Mouse (Mus musculus): ENCODE measurements around the gene Cox8b. TPM values are rescaled to one million over a fixed set of nuclear protein-coding genes. Genes with fewer than 3 reads are reported as not detected.

Cox8b gene
- polyA plus RNA-seq, 1 experiment = not detected

DNA sequence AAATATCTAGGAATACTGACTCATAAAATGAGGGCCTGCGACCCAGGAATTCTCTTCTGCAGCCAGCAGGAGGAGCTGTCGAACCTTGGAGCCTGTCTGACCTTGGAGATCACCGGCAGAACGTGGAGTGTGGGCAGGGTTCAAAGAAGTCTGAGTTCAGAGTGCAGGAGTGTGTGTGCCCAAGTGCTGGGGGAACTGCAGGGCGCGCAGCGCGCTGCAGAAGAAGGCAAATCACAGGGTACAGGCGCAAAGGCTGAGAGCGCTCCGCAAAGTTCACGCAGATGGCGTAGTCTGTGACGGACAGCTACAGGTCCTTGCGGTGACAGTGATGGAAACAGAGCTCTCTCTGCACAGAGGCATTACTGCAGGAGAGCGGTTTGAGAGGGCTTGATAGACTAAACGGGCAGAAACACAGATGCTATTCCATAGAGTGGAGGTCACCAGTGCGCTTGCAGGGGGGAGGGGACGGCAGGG lies 8.4 kb upstream of the Cox8b start:
- WGBS = 3% methylated on average over 19 of the region's 19 CpGs
- peak overlapping the region; percentile 0 for H3K4me3 ChIP-seq (replicated peaks; ENCODE audit: control insufficient read depth, low read depth, low read length)
- TF ChIP-seq POLR2A (IDR thresholded peaks at IDR 0.05; ENCODE audit: borderline replicate concordance, control insufficient read depth, low read depth, low read length) (no peak), CTCF (IDR thresholded peaks at IDR 0.05; ENCODE audit: control insufficient read depth, insufficient read depth, low read length) (peak; percentile 89)
- H3K27ac ChIP-seq (ENCODE audit: control insufficient read depth, insufficient read depth, low read depth, low read length, poor library complexity) = no peak overlapping the region
- H3K4me1 ChIP-seq (ENCODE audit: control insufficient read depth, insufficient read depth, low read length) = no peaks in the 10 kb centered on the region

DNA sequence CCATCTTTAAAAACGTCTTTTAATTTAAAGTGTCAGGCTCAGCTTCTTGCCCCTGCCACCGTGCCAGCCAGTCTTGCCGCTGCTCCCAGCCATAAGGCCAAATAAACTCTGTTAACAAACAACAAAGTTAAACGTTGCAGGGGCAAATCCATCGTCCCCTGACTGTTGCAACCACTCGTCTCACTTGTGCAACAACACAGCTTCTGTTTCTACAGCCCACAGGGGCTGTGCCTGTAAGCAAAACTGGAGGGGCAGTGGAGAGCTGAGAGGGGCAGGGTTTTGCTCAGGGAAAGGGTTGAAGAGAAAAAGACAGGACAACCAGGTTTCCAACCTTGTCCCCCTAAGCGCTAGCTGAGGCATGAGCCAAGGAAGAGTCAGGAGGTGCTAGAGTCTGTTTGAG lies 7.9 kb upstream of the Cox8b start:
- no peak for TF ChIP-seq CTCF (IDR thresholded peaks at IDR 0.05; ENCODE audit: control insufficient read depth, insufficient read depth, low read length)
- no peak for TF ChIP-seq POLR2A (IDR thresholded peaks at IDR 0.05; ENCODE audit: borderline replicate concordance, control insufficient read depth, low read depth, low read length)
- no peaks in the 10 kb centered on the region for H3K4me1 ChIP-seq (ENCODE audit: control insufficient read depth, insufficient read depth, low read length)
- H3K27ac ChIP-seq (ENCODE audit: control insufficient read depth, insufficient read depth, low read depth, low read length, poor library complexity) = no peak overlapping the region
- no peak overlapping the region for H3K4me3 ChIP-seq (replicated peaks; ENCODE audit: control insufficient read depth, low read depth, low read length)
- WGBS = 44% methylated on average over 7 of the region's 7 CpGs

DNA sequence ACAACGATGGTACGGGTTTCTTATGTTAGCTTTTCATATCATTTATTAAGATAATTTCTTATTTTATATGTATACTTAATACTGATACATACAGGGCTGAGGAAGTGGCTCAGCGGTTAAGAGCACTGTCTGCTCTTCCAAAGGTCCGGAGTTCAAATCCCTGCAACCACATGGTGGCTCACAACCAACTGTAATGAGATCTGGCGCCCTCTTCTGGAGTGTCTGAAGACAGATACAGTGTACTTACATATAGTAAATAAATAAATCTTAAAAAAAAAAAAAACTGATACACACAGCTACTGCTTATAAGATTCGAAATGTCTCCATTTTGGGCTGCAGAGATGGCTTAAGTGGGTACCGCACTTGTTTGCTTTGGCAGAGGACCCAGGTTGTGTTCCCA lies 7.5 kb upstream of the Cox8b start:
- Histone ChIP-seq H3K27ac (ENCODE audit: control insufficient read depth, insufficient read depth, low read depth, low read length, poor library complexity) (no peak overlapping the region), H3K4me1 (ENCODE audit: control insufficient read depth, insufficient read depth, low read length) (no peaks in the 10 kb centered on the region), H3K4me3 (replicated peaks; ENCODE audit: control insufficient read depth, low read depth, low read length) (no peak overlapping the region)
- WGBS = 85% methylated on average over 7 of the region's 7 CpGs
- TF ChIP-seq CTCF (IDR thresholded peaks at IDR 0.05; ENCODE audit: control insufficient read depth, insufficient read depth, low read length) = 0 out of 2 replicates have a peak, but pooled peaks have one; percentile 4
- TF ChIP-seq POLR2A (IDR thresholded peaks at IDR 0.05; ENCODE audit: borderline replicate concordance, control insufficient read depth, low read depth, low read length) = no peak

DNA sequence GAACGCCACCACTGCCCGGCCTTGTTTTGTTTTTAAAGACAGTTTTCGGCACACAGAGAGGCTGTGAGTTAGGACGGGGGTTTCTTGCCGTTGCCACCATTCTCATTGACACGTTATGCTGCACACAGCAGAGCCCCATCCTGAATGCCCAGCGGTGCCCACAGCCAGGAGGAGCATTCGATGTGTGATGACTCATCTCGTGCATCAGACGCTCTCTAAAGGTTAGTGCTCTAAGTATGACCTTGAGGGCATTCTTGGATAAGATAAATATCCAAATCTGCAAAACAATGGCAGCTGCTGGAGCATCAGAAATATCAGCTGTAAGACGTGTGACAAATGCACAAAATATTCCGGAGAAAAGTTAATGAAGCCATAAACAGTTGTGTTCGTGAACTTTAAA lies 6.9 kb upstream of the Cox8b start:
- no peak overlapping the region for H3K27ac ChIP-seq (ENCODE audit: control insufficient read depth, insufficient read depth, low read depth, low read length, poor library complexity)
- TF ChIP-seq POLR2A (IDR thresholded peaks at IDR 0.05; ENCODE audit: borderline replicate concordance, control insufficient read depth, low read depth, low read length) = no peak
- no peak for TF ChIP-seq CTCF (IDR thresholded peaks at IDR 0.05; ENCODE audit: control insufficient read depth, insufficient read depth, low read length)
- no peak overlapping the region for H3K4me3 ChIP-seq (replicated peaks; ENCODE audit: control insufficient read depth, low read depth, low read length)
- WGBS = 82% methylated on average over 13 of the region's 13 CpGs
- H3K4me1 ChIP-seq (ENCODE audit: control insufficient read depth, insufficient read depth, low read length) = no peaks in the 10 kb centered on the region

DNA sequence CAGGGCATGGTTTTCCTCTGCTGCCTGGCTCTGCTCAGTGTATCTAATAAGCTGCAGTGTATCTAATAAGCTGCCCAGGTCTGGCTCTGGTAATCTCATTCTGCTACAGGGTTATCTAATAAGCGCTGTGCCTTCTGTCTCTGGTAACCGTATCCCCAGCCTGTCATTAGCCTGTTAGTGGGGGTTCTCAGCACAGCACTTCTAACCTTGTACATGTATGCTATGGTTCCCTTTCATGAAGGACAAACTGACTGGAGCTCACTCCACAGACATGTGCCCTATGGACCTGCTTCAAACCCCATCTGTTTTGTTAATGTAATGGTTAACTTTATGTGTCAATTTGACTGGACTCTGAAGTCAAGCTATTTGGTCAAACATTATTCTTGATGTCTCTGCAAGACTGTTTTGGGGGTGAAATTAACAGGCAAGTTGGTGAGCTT lies 5.4 kb upstream of the Cox8b start:
- WGBS = 62% methylated on average over 2 of the region's 2 CpGs
- Histone ChIP-seq H3K4me3 (replicated peaks; ENCODE audit: control insufficient read depth, low read depth, low read length) (no peak overlapping the region), H3K4me1 (ENCODE audit: control insufficient read depth, insufficient read depth, low read length) (no peaks in the 10 kb centered on the region), H3K27ac (ENCODE audit: control insufficient read depth, insufficient read depth, low read depth, low read length, poor library complexity) (no peak overlapping the region)
- TF ChIP-seq POLR2A (IDR thresholded peaks at IDR 0.05; ENCODE audit: borderline replicate concordance, control insufficient read depth, low read depth, low read length) (no peak), CTCF (IDR thresholded peaks at IDR 0.05; ENCODE audit: control insufficient read depth, insufficient read depth, low read length) (no peak)

DNA sequence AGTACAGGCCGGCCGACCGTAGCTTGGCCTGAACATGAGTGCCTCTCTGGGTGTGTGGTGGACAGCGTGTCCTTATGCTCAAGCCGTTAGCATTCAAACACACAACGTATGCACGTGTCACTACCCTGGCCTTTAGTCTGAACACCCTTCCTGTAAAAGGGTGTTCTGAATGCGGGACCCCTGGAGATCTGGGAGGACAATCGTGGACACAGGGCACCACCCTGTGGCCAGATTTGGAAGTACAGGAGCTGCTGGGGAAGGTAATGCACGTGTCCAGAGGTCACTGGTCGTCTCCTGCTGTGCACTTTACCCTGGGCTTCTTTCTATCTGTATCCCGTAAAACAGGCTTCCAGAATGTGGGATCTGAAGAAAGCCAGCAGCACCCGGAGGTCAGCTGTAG lies 3.0 kb upstream of the Cox8b start:
- peak; percentile 93 for TF ChIP-seq CTCF (IDR thresholded peaks at IDR 0.05; ENCODE audit: control insufficient read depth, insufficient read depth, low read length)
- TF ChIP-seq POLR2A (IDR thresholded peaks at IDR 0.05; ENCODE audit: borderline replicate concordance, control insufficient read depth, low read depth, low read length) = no peak
- no peaks in the 10 kb centered on the region for H3K4me1 ChIP-seq (ENCODE audit: control insufficient read depth, insufficient read depth, low read length)
- no peak overlapping the region for H3K4me3 ChIP-seq (replicated peaks; ENCODE audit: control insufficient read depth, low read depth, low read length)
- H3K27ac ChIP-seq (ENCODE audit: control insufficient read depth, insufficient read depth, low read depth, low read length, poor library complexity) = no peak overlapping the region
- WGBS = 24% methylated on average over 13 of the region's 13 CpGs

DNA sequence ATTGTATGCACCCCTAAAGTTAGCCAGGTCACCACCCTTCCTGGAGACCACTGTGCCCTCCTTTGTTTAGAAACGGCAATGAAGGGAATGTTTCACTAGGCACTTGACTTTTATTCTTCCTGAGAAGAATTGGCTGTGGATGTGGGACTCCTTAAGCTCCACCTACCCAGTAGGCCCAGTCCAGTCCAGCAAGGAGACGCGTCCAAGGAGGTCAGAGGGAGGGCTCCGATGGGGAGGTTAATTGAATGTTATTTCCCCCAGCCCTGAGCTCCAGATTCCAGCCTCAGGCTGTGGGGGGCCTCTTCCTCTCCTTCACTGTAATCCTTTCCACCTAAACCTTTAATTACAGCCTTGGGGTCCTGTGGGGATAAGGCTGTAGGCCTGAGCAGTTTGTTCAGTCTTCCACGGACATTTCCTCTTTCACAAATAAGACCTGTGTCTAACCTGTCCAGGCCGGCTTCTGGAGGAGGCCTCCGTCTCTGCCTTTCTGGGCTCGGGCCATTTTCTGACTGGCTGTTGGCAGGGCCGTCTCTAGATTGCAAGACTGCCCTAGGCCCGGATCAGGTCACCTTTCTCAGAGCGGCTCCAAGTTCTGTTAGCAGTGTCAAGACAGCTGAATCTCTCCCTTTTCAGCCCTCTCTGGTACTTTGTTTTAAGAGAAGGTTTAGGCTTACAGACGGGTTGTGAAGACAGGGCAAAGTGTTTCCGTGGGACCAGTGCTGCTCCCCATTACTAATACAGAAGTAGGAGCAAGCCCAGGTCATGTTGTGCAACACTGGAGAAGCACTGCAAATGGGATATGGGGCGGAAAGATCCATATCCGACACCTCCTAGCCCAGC lies 2.0 kb upstream of the Cox8b start:
- no peak overlapping the region for H3K4me3 ChIP-seq (replicated peaks; ENCODE audit: control insufficient read depth, low read depth, low read length)
- no peaks in the 10 kb centered on the region for H3K4me1 ChIP-seq (ENCODE audit: control insufficient read depth, insufficient read depth, low read length)
- no peak overlapping the region for H3K27ac ChIP-seq (ENCODE audit: control insufficient read depth, insufficient read depth, low read depth, low read length, poor library complexity)
- 83% methylated on average over 15 of the region's 15 CpGs for WGBS
- no peak for TF ChIP-seq CTCF (IDR thresholded peaks at IDR 0.05; ENCODE audit: control insufficient read depth, insufficient read depth, low read length)
- TF ChIP-seq POLR2A (IDR thresholded peaks at IDR 0.05; ENCODE audit: borderline replicate concordance, control insufficient read depth, low read depth, low read length) = no peak

DNA sequence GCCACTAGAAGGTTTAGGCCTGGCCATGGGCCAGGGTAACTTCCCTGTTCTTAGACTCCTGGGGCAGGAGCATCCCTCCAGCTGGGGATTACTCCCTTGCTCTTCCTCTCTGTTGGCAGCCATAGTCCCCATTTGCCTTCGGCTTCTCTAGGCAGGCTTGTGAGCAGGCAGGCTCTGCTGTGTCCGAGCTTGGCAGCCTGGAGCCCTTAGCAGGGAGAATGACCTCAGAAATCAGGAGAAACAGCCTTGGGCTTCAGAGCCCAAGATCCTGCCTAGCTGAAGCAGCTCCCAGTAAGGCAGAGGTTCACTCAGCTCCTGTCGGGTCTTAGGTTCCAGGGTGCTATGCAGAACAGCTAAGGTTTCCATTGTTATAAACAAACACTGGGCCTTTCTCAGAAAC lies 1.1 kb downstream of the Cox8b start:
- WGBS = 86% methylated on average over 3 of the region's 3 CpGs
- no peak for TF ChIP-seq CTCF (IDR thresholded peaks at IDR 0.05; ENCODE audit: control insufficient read depth, insufficient read depth, low read length)
- TF ChIP-seq POLR2A (IDR thresholded peaks at IDR 0.05; ENCODE audit: borderline replicate concordance, control insufficient read depth, low read depth, low read length) = no peak
- Histone ChIP-seq H3K4me1 (ENCODE audit: control insufficient read depth, insufficient read depth, low read length) (no peaks in the 10 kb centered on the region), H3K4me3 (replicated peaks; ENCODE audit: control insufficient read depth, low read depth, low read length) (no peak overlapping the region), H3K27ac (ENCODE audit: control insufficient read depth, insufficient read depth, low read depth, low read length, poor library complexity) (no peak overlapping the region)

Measured in bone marrow, adult 2 months (tissue).